Mouse (Mus musculus): Measurements from ENCODE around the gene Prrc2b.

Prrc2b gene

DNA sequence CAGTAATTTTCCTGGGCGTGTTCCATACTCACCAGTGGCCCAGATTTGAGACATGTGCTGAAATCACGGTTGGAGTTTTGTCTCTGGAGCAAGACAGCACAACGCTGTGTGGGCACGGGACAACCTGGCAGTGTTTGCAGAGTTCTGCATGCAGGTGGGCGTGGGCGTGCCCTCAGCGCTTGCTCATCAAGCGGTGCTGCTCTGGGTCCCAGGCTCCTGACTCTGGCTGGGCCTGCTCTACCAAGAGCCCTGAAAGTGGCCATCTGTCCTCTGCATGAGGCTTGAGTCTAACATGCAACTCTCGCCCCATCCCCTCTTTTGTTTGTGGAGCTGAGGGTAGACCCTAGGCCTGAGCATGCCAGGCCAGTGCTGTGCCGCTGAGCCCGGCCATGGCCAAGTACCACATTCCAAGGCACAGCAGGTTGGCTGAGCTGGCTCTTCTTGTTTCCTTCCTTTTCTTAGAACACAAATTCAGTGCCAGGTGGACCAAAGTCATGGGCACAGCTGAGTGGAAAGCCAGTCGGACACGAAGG lies 36.2 kb downstream of the Prrc2b start:
- no peak for DNase-seq (ENCODE audit: low spot score in 2 of 2)

DNA sequence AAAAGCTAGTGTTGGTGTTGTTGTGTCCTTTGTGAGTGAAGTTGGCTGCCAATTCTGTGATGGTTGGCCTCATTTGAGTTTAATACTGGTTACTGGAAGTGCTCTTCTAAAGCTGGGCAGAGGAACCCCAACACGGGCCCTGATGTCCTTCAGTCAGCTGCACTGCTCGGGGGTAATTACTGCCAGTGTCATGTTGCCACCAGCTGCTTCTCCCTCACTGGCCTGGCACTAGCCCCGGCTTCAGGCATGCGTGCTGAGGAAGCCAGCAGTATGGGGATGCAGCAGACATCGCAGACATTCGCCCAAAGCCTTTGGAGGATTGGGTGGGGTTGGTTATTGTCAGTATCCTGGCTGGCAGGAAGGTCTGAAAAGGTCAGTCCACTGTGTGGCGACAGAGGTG lies 36.8 kb downstream of the Prrc2b start:
- no peak for DNase-seq (ENCODE audit: low spot score in 2 of 2)

DNA sequence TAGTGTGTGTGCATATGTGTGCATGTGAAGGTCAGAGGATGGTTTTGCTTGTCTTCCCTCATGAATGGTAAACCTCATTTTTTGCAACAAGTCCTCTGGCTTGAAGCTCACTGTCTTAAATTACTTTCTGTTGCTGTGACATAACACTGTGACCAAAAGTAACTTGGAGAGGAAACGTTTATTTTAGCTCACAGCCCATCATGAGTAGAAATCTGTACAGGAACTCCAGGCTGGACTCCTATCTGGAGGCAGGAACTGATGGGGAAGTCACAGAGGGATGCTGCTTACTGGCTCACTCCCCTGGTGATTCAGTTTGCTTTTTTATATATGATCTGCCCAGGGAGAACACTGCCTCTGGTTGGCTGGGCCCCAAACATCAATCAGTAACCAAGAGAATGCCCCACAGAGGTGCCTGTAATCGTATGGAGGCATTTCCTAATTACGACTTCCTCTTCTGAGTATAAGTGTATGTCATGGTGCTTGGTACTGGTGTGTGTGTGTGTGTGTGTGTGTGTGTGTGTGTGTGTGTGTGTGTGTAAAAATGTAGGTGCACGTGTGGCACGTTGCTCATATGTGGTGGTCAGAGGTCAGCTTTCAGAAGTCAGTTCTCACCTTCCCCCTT lies 38.3 kb downstream of the Prrc2b start:
- no peak for DNase-seq (ENCODE audit: low spot score in 2 of 2)

DNA sequence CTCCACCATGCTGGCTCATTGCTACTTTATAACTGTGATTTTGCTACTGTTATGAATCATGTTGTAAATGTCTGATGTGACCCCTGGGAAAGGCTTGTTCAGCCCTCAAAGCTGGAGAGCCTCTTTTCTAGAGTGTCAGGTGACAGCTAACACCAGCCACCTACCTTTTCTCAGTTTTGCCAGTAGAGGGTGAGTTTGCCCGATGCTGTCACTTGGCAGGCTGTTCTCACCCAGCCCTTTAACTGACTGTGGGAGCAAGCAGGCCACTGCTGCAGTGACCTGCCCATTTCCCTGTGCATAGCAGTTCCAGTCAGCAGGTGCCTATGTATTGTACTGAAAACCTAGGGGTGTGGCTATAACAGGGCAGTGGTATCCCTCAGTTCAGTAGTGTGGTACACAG lies 39.7 kb downstream of the Prrc2b start:
- no peak for DNase-seq (ENCODE audit: low spot score in 2 of 2)

DNA sequence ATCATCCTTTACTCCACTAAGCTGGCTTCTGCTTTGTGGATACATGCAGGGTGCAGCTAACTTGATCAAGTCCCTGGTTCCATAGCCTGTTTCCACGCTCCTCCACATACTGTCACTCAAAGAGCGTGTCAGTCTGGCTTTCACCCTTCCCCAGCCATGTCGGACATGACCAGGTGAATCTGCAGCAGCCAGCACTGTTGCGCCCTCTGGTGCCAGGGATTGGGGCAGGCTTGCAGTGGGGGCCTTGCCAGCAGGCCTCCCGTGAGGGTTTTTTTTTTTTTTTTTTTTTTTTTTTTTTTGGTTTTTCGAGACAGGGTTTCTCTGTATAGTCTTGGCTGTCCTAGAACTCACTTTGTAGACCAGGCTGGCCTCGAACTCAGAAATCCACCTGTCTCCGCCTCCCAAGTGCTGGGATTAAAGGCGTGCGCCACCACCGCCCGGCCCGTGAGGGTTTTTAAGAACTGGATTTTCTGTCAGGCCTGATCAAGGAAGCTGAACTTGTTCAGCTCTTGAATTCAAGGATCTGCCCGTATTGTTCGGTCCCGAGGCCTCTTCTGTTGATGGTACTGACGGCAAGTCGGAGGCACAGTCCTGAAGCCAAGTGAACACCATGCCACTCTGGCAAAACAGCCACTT lies 41.1 kb downstream of the Prrc2b start:
- DNase-seq (ENCODE audit: low spot score in 2 of 2): peak; percentile 44 to 70

DNA sequence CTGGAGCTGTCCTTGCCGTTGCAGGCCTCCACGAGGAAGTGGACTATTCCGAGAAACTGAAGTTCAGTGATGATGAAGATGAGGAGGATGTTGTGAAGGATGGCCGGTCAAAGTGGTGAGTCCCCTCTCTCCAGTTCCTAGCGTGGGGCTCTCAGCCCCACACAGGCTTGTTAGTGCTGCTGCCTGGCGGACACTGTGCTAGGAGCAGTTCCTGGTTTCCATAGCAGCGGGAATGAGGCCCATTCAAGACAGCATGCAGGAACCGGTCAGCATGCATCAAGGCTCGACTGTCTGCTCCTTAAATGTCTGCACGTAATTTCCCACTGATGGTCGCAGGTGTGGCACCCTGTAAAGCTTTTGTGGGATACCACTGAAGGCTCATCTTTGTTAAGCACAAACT lies 48.1 kb downstream of the Prrc2b start:
- DNase-seq (ENCODE audit: low spot score in 2 of 2): no peak

DNA sequence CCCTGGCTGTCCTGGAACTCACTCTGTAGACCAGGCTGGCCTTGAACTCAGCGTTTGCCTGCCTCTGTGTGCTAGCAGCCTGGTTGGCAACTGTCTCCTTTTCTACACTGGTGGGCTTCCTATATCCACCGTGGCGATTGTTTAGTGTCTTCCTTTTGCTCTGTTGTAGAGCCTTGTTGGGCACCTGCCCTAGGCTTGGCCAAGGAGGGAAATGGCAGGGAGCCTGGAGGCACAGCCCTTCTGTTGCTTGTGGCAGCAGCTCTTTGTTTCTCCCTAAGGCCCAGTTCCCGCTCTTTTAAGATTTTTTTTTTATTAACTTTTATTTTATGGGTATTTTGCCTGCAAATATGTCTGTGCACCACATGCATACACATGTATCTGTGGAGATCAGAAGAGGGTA lies 49.2 kb downstream of the Prrc2b start:
- no peak for DNase-seq (ENCODE audit: low spot score in 2 of 2)

DNA sequence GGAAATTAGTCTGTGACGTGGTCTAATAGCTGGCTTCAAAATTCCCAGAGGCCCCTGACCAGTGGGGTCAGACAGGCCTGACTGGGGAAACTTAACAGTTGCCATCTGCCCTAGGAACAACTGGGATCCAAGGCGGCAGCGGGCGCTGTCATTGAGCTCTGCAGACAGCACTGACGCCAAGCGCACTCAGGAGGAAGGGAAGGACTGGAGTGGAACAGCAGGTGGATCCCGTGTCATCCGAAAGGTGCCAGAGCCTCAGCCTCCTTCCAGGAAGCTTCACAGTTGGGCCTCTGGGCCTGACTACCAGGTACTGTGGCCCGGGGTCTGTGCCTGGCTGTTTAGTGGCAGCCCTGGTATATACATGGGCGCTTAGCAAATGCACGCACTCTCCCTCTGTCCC lies 49.8 kb downstream of the Prrc2b start:
- DNase-seq (ENCODE audit: low spot score in 2 of 2): no peak

DNA sequence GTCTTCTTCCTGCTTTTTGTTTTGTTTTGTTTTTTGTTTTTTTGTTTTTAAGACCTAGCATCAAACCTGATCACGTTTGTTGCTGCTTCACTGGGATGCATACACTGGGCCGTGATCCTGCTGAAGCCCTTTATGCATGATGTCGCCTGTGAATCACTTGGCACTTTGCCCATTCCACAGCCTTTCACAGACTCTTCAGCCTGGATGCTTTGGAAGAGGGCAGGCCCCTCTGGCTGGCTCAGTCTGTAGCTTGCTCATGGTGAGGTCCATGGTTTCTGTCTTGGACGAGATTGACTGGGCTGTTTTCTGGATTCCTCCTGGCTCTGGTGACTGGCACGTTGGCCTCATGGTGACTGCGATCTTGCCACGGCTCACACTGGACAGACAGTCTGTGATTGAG lies 50.6 kb downstream of the Prrc2b start:
- no peak for DNase-seq (ENCODE audit: low spot score in 2 of 2)

DNA sequence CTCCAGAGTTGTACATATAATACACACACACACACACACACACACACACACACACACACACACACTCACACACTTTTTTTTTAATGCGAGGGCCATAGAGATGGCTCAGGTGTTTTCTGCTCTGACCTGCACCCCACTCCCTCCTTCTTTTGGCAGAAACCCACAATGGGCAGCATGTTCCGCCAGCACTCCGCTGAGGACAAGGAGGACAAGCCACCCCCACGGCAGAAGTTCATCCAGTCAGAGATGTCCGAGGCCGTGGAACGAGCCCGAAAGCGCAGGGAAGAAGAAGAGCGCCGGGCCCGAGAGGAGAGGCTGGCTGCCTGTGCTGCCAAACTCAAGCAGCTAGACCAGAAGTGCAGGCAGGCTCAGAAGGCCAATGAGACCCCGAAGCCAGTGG lies 53.0 kb downstream of the Prrc2b start:
- no peak for DNase-seq (ENCODE audit: low spot score in 2 of 2)

DNA sequence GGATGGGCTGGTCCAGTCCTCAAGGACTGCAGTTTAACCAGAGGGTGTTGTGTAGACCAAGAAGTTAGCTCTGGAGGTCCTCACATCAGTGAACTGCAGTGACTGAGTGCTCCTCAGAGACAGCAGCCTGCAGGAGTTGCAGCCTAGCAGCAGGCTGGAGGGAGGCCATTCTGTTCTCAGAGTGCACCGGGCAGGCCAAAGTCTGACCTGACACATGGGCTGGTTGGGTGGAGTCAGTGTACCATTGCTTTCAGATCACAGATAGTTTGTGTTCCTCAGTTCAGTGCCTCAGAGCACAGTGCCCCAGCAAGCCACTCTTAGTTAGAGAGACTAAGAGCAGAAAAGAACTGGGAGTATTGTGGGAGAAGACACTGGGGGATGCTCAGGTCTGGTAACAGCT lies 56.8 kb downstream of the Prrc2b start:
- DNase-seq (ENCODE audit: low spot score in 2 of 2): no peak

DNA sequence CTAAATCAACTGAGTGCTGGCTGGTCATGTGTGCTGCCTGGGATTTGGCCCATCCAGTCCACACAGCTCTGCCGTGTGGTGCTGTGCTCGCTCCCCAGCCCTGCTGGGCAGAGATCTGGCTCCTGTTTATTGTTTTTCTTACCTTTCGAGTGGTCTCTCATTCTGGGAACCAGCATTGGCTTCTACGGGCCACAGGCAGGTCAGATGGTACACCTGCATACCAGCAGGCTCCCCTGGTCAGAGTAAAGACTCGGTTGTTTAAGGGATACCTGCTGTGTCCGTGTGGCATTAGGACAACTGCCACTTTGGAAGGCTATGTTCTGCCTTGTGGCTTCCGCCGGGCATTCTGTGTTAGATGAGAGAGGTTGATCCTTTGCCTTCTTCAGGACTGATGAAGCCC lies 60.8 kb downstream of the Prrc2b start:
- DNase-seq (ENCODE audit: low spot score in 2 of 2): no peak

DNA sequence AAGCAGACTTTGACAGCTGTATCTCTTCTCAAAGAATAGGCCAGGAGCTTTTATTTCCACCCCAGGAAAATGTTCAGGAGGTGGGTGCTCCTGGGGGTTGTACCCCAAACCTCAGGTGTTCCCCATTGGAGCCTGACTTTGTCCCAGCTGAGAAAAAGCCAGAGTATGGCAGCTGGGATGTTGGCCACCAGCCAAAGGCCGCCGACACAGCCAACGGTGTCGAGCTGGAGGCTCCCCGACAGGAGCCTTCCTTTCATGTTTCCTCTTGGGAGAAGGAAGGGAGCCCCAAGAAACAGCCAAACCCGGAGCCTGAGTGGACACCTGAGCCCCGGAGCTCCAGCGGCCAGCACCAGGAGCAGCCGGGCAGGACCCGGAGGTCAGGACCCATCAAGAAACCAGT lies 62.1 kb downstream of the Prrc2b start:
- no peak for DNase-seq (ENCODE audit: low spot score in 2 of 2)

DNA sequence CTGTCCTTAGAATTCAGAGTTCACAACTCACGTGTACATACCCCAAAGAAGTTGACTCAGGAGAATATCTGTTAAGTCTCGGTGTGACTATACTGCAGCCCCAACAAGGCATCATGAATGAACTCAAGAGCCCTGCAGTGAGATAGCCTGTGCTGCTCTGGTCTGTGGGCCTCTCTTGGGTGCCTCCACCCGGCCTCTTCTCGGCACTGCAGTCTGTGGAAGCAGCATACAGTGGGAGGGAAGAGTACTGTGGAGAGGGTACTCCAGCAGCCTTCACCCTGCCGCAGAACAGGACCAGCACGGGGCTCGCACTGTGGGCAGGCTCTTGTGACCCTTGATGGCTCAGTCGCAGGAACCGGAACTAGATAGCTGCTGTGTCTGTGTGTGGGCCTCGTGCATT lies 64.7 kb downstream of the Prrc2b start:
- DNase-seq (ENCODE audit: low spot score in 2 of 2): no peak

DNA sequence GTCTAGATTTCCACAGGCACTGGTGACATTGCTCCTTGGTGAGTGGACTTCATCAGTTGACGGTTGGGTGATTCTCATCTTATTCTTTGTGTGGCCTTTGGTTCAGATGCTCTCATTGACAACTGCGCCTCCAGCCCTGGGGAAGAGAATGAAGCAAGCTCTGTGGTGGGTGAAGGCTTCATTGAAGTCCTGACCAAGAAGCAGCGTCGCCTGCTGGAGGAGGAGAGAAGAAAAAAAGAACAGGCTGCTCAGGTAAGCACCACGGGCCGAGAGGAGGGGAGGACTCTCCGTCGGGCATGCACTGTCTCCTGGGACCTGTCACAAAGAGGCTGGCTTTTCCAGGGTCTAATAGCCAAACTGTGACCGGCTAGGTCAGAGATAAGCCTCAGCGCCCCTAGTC lies 65.6 kb downstream of the Prrc2b start:
- DNase-seq (ENCODE audit: low spot score in 2 of 2): no peak

DNA sequence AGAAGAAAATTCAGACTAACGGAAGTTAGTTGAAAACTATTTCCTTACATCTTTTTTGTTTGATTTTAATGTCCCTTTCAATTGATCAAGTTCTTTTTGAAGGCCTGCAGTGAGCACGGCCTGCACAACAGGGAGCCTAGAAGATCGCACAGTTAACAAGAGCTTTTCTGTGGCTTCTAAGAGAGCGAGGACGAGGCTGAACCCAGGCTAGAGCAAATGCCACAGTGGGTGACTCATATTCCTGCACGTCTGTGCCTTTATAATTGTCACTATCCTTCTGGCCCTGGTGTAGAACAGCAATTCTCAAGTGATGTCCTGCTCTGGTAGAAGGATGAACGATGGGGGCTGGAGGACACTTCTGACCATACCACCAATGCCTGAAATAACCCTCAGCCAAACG lies 66.8 kb downstream of the Prrc2b start:
- DNase-seq (ENCODE audit: low spot score in 2 of 2): no peak

DNA sequence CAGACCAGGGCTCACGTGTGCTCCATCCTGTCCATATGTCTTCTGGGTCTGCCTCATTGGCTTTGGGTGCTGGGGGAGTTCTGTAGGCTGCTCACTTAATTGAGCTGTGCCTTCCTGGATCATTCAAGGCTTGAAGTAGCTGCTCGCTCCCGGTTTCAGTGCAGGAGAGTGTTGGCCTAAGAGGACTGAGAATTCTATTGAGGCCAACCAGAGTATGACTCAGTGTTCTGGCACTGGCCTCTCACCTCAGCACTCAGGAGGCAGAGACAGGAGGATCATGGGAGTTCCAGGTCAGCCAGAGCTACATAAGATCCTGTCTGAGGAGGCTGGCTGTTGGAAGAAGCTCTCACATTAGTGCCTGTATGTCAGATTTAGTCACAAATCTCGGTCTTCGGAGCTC lies 67.2 kb downstream of the Prrc2b start:
- no peak for DNase-seq (ENCODE audit: low spot score in 2 of 2)

DNA sequence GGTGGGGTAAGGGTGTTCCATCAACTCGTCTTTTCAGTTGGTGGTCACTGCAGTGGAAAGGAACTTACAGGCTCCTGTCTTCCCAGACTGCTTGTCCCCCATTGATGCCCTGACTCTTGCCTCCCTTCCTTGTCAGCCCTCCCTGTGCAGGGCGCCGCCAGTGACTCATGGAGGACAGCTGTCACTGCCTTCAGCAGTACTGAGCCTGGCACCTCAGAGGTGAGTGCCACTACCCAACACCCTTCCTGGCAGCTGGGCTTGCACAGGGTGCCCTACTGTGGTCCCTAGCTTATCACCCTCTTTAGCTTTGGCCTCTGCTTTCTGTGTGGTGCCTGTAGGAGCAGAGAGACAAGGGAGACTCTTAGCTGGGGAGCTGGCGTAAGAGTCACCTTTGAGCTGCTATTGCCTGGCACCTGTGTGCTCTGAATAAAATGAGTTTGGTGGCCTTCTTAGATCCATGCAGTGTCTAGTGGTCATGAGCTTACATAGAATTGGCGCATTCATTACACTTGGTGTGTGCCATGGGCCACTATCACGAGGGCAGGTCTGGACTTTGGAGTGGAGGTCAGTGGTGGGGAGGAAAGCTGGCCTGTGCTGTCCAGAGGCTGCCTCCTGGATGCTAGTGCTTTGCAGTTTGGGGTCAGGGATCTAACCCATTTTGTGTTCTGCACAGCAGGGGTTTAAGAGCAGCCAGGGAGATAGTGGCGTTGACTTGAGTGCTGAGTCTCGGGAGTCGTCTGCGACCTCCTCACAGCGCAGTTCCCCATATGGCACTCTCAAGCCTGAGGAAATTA lies 67.9 kb downstream of the Prrc2b start:
- no peak for DNase-seq (ENCODE audit: low spot score in 2 of 2)

DNA sequence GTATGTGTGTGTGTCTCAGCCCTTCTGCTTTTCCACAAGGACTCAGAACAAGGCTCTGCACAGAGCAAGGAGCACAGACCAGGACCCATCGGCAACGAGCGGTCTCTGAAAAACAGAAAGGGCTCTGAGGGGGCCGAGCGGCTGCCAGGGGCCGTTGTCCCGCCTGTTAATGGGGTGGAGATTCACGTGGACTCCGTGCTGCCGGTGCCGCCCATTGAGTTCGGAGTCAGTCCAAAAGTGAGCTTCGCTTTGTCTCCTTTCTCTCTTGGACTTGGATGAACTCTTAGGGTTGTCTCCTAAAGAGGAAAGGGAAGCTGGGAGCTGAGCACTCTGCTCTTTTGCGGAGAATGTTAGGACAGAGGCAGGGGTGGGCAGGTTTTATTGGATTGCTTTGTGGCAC lies 68.6 kb downstream of the Prrc2b start:
- DNase-seq (ENCODE audit: low spot score in 2 of 2): no peak

DNA sequence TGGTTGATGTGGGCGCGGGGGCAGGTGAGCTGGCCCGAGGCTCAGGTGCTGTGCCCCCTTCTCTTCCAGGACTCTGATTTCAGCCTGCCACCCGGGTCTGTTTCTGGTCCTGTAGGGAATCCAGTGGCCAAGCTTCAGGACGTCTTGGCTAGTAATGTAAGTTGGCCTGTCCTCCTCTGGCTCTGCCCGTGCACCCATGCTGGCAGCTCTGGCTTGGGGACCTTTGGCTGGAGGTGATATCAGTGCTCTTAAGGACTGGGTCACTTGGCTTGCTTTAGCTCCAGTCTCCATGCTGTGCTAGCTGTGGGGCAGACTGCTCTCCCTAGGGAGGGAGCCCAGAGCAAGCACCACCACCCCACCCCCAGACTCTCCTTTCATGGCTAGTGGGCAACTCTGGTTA lies 69.1 kb downstream of the Prrc2b start:
- DNase-seq (ENCODE audit: low spot score in 2 of 2): no peak

DNA sequence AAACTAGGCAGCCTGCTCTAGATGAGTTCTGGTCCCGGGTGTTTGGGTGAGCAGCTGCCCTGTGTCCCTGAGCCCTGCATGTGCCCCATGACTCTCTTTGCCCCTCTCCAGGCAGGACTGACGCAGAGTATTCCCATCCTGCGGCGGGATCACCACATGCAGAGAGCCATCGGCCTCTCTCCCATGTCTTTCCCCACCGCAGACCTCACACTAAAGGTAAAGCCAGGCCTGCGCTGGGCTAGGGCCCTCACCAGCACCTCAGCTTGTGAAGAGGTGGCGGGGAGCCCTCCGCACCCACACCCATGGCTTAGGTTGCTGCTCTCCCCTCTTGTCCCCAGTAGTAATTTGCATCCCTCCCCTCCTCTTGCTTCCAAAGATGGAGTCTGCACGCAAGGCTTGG lies 70.1 kb downstream of the Prrc2b start:
- DNase-seq (ENCODE audit: low spot score in 2 of 2): no peak

DNA sequence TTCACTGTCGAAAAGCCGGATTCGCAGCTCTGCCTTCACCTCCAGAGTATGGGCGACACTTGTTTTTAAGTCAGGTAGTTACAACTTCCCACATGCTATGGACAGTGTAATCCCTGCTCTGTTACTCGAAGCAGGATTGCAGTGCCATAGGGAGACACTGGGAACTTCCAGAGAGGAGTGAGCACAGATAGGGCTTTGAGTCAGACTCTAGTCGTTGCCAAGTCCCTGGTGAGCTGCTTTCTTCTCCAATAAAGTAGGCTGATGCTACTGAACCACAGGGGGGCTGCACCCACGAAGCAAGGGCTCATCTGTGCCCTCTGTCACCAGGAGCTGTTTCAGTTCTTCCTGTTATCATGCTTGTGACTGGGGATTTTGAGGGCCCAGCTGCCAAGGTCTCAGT lies 70.7 kb downstream of the Prrc2b start:
- no peak for DNase-seq (ENCODE audit: low spot score in 2 of 2)

DNA sequence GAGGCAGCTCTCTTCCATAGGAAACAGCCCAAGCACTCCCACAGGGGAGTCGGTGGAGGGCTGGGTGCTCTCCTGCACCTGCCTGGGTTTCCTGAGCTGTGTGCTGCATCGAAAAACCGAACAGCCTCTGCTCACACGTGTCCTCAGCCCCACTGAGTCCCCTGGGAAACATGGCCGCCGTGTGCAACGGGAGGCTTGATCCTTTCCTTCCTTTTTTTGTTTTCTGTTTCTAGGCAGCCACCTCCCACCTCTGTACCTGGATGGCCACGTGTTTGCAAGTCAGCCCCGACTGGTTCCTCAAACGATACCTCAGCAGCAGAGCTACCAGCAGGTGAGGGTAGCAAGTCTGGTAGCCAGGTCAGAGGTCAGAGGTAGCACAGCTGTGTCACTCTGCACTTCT lies 71.2 kb downstream of the Prrc2b start:
- DNase-seq (ENCODE audit: low spot score in 2 of 2): peak in 1 of 2 experiments; percentile 28
